Mouse (Mus musculus) right cerebral cortex, postnatal 10 days (tissue): Measurements from ENCODE around the gene Caap1.

Experiments used
- DNase-seq, 2 experiments: peaks; one replicate each; pipeline ENCODE4 v3.0.0; 2021; ENCODE audit warnings: low spot score in 2 of 2

Gene Caap1

DNA sequence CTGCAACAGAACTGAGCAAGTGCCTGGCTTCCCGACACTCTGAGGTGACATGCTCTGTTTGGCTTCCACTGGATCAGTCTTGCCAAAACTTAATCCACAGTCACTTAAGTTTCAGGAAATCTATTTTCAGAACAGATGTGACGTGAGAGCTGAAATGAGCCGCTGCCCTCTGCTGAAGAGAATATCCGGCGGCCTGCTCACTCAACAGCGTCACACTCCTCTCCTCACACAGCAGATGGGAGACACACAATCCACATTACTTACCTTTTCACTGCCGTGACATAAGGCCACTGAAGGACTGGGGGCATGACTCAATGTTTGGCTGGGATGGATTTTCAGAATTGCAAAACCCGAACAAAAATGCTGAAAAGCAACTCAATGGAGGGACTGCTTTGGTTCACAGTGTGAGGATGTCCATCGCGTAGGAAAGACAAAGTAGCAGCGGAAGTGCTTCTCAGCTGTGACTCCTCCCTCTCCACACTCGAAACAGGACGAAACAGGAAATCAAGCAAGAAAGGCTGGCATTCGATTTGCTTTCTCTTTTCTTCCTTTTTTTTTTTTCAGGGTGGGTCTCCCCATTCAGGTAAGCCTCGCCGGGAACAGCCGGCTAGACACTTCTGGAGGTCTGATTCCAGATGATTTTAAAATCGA, 79.7 kb downstream of the Caap1 start:
- DNase-seq: no peak

DNA sequence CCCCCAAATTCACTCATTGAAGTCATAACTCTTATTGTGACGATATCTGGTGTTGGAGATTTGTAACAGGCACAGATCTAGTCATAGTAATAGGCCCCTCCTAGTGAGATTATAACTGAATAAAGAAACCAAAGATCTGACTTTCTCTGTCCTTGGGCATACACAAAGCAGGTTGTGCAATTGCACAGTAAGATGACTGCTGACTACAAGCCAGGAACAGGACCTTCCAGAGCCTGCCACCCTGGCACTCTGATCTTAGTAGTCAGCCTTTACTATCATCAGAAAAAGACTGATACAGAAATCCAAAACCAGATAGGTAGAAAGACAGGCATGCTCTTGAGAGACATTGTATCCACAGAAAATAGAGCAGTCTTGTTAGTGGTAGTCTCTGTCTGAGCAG, 83.3 kb downstream of the Caap1 start:
- DNase-seq: no peak

DNA sequence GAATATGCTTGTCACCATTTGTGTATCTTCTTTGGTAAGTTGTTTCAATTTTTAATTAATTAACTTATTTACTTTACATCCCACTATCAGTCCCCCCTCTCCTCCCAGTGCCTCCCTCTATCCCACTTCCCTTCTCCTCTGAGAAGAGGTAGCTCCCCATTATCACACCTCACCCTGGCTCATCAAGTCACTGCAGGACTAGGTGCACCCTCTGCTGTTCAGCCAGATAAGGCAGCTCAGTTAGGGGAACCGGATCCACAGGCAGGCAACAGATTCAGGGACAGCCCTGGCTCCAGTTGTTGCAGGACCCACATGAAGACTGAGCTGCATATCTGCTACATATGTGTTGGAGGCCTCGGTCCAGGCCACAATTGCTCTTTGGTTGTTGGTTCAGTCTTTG, 97.2 kb downstream of the Caap1 start:
- no peak for DNase-seq

DNA sequence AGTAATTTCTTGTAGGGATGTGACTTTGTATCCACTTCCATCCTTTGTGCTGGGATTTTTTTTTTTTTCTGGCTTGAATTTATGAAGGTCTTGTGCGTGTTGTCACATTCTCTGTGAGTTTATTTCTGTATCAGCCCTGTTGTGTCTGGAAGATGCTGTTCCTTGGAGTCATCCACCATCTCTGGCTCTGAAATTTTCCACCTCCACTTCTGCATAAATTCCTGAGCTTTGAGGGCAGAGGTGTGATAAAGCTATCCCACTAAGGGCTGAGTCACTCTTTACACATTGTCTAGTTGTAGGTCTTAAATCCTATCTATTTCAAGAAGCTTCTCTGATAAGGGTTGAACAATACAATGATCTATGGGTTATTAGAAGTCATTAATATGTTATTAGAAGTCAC, 101.7 kb downstream of the Caap1 start:
- DNase-seq: no peak
